Mouse (Mus musculus) midbrain, embryonic 10.5 days (tissue): ENCODE measurements around the gene Gm21149. TPM values are rescaled to one million over a fixed set of nuclear protein-coding genes. Genes with fewer than 3 reads are reported as not detected.
"Not testable (repeated sequence)": the region's sequence is repeated elsewhere in the genome, so short reads cannot be mapped to it uniquely, and the experiment has no call there.

Experiments
- DNase-seq: peaks from one replicate; pipeline ENCODE4 v3.0.0-alpha.2; 2017; ENCODE audit warnings: low spot score
- H3K27ac ChIP-seq: fragments of 300-500 bp; sonication (generic); replicated peaks from 2 replicates; pipeline ENCODE4 v1.5.1; 2016; ENCODE audit warnings: mild to moderate bottlenecking
- H3K27me3 ChIP-seq: fragments of 300-500 bp; sonication (generic); 2 replicates; pipeline ENCODE4 v1.6.1; 2016; ENCODE audit warnings: low read depth, mild to moderate bottlenecking; ENCODE audit not compliant: poor library complexity, severe bottlenecking
- H3K36me3 ChIP-seq: fragments of 300-500 bp; sonication (generic); 2 replicates; pipeline ENCODE4 v1.6.1; 2016; ENCODE audit warnings: mild to moderate bottlenecking, moderate library complexity
- H3K4me1 ChIP-seq: fragments of 300-500 bp; sonication (generic); 2 replicates; pipeline ENCODE4 v1.6.1; 2016
- H3K4me3 ChIP-seq: fragments of 300-500 bp; sonication (generic); 2 replicates; pipeline ENCODE4 v1.5.1; 2016; ENCODE audit warnings: mild to moderate bottlenecking, moderate library complexity
- H3K9me3 ChIP-seq: fragments of 300-500 bp; sonication (generic); replicated peaks from 2 replicates; pipeline ENCODE4 v1.6.1; 2016; ENCODE audit warnings: mild to moderate bottlenecking
- WGBS: fragments of 180-500 bp; shearing (Covaris S2); methylation state at CpG from one replicate; pipeline ENCODE4 v1.1.7; 2016; 5-methylcytosine and 5-hydroxymethylcytosine counted together
- polyA plus RNA-seq: library from polyadenylated mRNA; unstranded; fragments of >200 nt; fragmentation: Nextera tagmentation; extraction: Ambion mirVana; gene quantifications from 2 replicates; pipeline ENCODE4 v1.2.1, GENCODE M21; 2016

Gm21149 gene
- not detected in 2 replicates for polyA plus RNA-seq

DNA sequence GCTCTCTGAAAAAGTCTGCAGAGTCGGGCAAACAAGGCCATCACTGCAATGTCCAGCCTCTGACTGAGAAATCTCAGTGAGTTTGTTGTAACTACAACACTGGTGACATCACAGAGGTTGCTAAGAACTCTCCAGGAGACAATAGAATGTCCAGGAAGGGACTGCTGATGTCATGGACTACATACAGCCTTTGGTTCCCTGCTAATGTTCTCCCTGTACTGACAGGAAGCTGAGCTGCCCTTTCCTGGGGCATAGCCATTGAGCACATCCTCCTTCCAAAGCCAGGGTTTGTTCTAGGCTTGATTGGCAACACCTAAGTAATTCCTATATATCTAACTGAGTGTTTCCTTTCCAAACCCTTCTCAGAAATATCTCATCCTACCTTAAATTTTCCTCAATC is at the start of gene Gm21149:
Gene Gm21149 (minus strand): TSS at position 101 of the 400 bp plus-strand sequence.
- not testable (repeated sequence) for H3K27ac ChIP-seq, H3K36me3 ChIP-seq, H3K27me3 ChIP-seq, H3K4me3 ChIP-seq, H3K4me1 ChIP-seq, DNase-seq
- WGBS: 73% methylated on average over 1 of the region's 1 CpGs
- peaks cover 37% of the 10 kb centered on the region for H3K9me3 ChIP-seq

DNA sequence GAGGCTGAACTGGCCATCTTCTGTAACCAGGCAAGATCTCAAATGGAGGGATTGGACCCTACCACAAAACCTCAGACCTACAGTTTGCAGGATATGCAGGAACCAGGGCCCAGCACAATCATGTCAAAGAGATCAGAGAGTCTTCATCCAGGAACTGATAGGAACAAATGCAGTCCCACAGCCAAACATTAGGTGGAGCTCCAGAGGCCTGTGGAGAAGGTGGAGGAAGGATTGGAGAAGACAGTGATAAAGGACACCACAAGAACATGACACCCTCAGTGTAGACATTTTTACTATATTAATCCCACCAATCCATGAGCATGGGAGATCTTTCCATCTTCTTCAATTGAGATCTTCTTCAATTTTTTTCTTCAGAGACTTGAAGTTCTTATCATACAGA is 46.1 kb upstream of the Gm21149 start:
- H3K4me3 ChIP-seq, H3K27ac ChIP-seq, H3K27me3 ChIP-seq, H3K4me1 ChIP-seq, H3K36me3 ChIP-seq, DNase-seq: not testable (repeated sequence)
- H3K9me3 ChIP-seq: peaks cover 41% of the 10 kb centered on the region

DNA sequence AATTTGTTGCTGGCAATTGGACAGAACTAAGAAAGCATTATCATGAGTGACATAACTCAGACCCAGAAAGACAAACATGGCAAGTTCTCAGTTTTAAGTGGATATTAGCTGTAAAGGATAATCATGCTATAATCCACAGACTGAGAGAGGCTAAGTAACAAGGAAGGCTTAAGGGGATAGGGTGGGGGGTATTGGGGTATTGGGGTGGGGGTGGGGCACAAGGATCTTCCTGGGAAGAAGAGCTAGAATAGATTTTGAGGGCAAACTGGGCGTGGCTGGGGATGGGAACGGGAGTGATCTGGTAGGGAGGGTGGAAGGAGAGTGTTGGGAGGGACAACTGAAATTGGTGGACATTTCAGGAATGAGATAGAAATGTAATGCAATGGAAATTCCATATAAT is 45.7 kb upstream of the Gm21149 start:
- H3K9me3 ChIP-seq: peaks cover 36% of the 10 kb centered on the region
- not testable (repeated sequence) for H3K36me3 ChIP-seq, H3K4me1 ChIP-seq, DNase-seq, H3K27ac ChIP-seq, H3K4me3 ChIP-seq, H3K27me3 ChIP-seq
- 33% methylated on average over 2 of the region's 2 CpGs for WGBS

DNA sequence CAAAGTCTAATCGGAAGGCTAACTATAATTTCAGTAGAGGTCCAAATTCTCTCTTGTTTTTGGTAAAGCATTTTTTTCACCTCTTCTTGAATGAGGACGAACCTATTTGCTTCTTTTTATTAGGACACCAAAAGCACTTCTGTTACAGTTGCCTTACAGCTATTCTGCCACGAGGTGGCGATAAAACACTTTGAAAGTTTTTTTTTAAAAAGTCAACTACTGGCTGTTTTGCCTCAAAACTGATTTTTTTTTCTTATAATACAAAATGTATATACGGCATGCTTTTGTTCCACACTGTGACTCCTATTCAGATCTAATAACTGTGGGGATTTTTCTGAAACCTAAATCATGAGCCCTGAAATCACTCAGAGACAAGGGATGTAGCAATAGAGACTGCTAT is 44.1 kb upstream of the Gm21149 start:
- not testable (repeated sequence) for H3K36me3 ChIP-seq, H3K4me1 ChIP-seq, H3K4me3 ChIP-seq, H3K27me3 ChIP-seq, DNase-seq, H3K27ac ChIP-seq
- WGBS: 19% methylated on average over 5 of the region's 5 CpGs
- peaks cover 22% of the 10 kb centered on the region for H3K9me3 ChIP-seq

DNA sequence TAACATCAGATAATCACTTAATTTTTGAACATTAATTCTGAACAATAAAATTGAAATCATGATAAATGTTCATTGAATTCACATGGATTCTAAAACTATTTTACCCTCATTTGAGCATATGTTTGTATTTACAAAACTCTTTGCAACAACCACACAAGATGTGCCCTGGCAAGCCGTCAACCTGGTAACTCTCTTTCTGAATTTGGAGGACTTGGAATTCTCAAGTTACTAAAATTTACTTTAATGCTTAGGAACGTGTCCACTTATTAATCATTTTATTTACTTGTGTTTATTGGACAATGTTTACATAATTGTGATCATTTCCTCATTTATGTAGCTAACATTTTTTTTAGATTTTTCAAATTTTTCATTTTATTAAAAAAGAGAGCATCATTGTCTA is 40.8 kb upstream of the Gm21149 start:
- not testable (repeated sequence) for H3K4me3 ChIP-seq, DNase-seq, H3K27ac ChIP-seq, H3K4me1 ChIP-seq, H3K27me3 ChIP-seq, H3K36me3 ChIP-seq
- WGBS: 79% methylated on average over 2 of the region's 2 CpGs
- H3K9me3 ChIP-seq: peaks cover 32% of the 10 kb centered on the region

DNA sequence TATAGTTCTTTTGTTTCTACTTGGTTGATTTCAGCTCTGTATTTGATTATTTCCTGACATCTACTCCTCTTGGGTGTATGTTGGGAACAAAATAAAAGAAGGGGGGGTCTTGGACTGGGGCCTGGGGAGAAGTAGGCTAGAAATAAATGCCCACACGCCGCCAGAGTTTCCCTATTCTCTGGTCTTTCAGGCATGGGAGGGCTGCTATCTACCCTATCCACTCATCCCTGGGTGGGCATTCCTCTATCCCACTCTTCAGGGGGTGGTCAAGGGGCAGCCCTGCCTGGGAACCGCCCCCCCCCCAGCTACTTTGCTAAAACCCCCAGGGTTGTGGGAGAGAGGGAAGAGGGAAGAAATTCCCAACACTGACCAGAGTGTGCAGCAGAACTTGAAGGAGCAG is 35.9 kb upstream of the Gm21149 start:
- 66% methylated on average over 3 of the region's 3 CpGs for WGBS

DNA sequence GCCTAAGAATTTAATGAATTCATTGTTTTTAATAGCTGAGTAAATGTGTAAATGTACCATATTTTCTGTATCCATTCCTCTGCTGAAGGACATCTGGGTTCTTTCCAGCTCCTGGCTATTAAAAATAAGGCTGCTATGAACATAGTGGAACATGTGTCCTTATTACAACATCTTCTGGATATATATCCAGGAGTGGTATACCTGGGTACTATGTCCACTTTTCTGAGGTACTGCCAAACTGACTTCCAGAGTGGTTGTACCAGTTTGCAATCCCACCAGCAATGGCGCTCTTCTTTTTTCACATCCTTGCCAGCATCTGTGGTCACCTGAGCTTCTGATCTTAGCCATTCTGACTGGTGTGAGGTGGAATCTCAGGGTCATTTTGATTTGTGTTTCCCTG is 33.6 kb upstream of the Gm21149 start:
- 80% methylated on average over 1 of the region's 1 CpGs for WGBS
- not testable (repeated sequence) for H3K4me3 ChIP-seq, H3K36me3 ChIP-seq, DNase-seq, H3K27me3 ChIP-seq, H3K4me1 ChIP-seq, H3K27ac ChIP-seq
- H3K9me3 ChIP-seq: peaks cover 70% of the 10 kb centered on the region

More for the DNA sequence above, 35.9 kb upstream of the Gm21149 start:
- not testable (repeated sequence) for DNase-seq, H3K27ac ChIP-seq, H3K27me3 ChIP-seq, H3K4me1 ChIP-seq, H3K4me3 ChIP-seq, H3K36me3 ChIP-seq
- H3K9me3 ChIP-seq: peaks cover 58% of the 10 kb centered on the region

DNA sequence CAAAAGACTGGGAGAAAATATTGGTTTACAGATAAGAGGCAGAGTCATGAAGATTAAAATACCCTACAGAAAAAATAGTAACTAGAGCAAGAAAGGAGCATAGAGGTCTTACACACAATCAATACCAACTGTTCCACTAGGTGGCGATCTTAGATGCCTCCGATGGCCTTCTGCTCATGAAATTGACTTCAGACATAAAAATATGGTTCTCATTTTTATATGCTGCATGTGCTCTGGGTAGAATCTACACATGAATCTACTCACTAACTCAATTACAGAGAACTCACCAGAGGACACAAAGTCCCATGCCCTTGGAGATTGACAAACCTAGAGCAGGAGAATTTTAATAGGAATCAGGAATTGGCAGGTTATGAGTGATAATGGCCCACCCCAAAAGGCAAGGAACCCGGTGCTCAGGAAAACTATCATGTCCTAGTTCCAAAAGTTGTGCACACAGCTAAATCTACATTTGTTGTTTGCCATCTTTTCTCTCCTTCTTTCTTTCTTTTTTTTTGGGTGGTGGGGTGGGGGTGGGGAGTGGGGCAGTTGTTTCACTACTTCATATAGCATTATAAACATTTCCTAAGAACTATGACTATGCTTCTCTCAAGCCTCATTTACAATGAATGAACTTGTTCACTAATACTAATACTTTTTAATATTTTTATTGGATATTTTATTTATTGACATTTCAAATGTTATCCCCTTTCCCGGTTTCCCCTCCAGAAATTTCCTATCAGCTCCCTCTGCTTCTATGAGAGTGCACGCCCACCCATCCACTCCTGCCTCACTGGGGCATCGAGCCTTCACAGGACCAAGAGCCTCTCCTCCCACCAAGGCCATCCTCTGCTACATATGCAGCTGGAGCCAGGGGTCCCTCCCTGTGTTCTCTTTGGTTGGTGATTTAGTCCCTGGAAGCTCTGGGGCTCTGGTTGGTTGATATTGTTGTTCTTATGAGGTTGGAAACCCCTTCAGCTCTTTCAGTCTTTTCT is 32.4 kb upstream of the Gm21149 start:
- peaks cover 68% of the 10 kb centered on the region for H3K9me3 ChIP-seq
- H3K4me1 ChIP-seq, H3K27ac ChIP-seq, H3K27me3 ChIP-seq, H3K36me3 ChIP-seq, H3K4me3 ChIP-seq, DNase-seq: not testable (repeated sequence)
- WGBS: 71% methylated on average over 6 of the region's 6 CpGs

DNA sequence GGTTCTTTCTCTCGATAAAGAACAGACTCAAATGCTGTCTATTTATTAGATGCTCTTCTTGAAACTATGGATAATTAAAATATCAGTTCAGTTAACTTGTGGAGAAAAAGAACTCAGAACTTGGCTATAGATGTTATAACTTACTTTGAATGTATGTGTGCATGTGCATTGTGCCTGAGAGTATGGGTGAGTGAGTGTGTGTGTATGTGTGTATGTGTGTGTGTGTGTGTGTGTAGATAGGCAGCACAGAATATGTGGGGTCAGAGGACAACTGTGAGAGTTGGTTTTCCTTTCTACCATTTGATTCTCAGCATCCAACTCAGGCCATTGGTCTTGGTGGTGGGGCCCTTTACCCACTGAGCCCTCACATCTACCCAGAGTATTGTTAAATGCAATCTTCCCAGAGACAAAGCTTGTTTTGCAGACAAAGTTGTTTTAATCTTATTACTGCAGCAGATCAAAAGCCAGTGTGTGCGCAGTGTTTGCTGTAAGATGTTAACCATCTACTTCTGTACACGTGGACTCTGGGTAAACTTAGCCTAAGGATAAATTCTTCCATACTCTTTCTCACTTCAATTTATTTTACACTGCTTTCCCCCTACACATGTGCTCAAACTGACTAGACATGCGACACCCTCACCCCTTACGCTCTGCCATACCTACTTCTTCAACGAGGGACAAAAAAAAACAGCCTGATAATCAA is 31.6 kb upstream of the Gm21149 start:
- H3K27me3 ChIP-seq, H3K4me3 ChIP-seq: not testable (repeated sequence)

DNA sequence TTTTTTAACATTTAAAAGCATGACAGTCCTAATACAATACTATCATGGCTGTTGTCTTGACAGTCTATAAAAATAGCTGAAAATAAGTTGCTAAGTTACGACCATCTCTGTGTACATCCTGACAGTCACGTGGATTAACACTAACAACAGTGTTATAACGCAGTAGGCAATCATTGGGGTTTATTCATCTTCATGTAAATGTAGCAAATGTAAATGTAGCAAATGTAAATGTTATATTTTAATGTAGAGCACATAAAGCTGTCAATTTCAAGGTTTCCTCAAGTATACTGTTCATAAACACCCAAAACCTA is 30.9 kb upstream of the Gm21149 start:
- Histone ChIP-seq H3K27ac (no peak overlapping the region), H3K4me1 (no peaks in the 10 kb centered on the region), H3K27me3 (no peaks in the 10 kb centered on the region), H3K9me3 (peaks cover 70% of the 10 kb centered on the region), H3K4me3 (no peak overlapping the region), H3K36me3 (no peaks in the 10 kb centered on the region)
- WGBS: 72% methylated on average over 3 of the region's 3 CpGs
- DNase-seq: no peak

More for the DNA sequence above, 31.6 kb upstream of the Gm21149 start:
- not testable (repeated sequence) for DNase-seq, H3K36me3 ChIP-seq, H3K4me1 ChIP-seq, H3K27ac ChIP-seq
- peaks cover 69% of the 10 kb centered on the region for H3K9me3 ChIP-seq
- 65% methylated on average over 6 of the region's 6 CpGs for WGBS

DNA sequence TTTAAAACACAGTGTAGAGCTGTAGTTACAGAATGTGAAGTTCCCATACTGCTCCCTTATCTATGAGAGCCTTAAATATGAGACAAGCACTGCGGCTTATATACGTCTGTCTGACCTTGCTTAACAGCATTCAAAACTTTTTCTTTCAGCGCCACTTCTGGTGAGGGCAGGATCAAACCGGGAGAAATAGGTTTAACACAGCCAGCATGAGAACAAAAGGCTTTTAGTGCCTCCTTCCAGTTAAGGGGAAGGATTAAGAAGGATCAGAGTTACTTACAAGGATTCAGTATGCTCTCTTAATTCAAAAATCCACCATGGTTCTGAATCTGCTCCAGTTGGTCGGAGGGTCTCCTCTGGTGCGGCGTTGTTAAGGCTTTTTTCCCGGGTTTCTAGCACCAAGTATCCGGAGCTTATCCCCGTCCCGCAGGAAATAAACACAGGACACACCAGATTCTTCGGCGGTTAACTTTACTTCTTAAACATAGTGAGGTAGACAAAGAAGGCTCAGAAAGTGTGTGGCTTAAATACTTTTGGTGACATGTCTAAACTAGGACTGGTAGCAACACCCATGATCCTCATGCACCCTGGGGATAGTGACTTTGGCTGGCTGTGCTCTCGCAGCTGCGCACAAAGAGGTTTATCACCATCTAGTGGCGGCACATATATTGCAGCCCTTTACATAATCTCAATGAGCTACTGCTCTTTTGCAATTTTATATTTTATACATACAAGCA is 30.4 kb upstream of the Gm21149 start:
- Histone ChIP-seq H3K4me3 (no peak overlapping the region), H3K36me3 (no peaks in the 10 kb centered on the region), H3K27me3 (no peaks in the 10 kb centered on the region), H3K27ac (no peak overlapping the region), H3K4me1 (no peaks in the 10 kb centered on the region), H3K9me3 (peaks cover 65% of the 10 kb centered on the region)
- DNase-seq: peak; percentile 42
- 46% methylated on average over 16 of the region's 16 CpGs for WGBS

DNA sequence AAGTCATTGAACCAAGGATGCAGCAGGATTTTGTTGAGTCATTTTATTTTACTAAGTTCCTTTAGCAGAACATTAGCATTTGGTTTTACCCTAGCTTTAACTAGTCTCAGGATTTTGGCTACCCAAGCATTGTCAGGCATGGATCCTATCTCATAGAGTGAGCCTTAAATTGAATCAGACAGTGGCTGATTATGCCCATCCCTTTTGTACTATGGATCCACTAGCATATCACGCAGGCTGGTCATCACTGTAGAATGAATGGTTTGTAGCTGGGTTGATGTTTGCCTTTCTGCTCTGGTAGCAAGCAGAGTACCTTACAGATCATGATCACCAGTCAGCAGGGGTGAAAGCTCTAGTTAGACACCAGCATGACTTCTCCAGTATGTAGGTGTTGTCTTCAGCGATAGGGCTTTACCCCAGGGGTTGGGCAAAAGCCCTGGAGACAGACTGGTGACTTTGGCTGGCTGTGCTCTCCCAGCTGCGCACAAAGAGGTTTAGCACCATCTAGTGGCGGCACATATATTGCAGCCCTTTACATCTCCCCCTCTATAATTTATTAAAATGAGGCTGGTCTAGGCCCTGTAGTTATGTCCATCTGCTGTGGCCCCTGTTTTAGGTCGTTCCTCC is 22.6 kb upstream of the Gm21149 start:
- H3K27me3 ChIP-seq, DNase-seq, H3K36me3 ChIP-seq, H3K4me3 ChIP-seq, H3K4me1 ChIP-seq, H3K27ac ChIP-seq: not testable (repeated sequence)
- 39% methylated on average over 5 of the region's 5 CpGs for WGBS
- H3K9me3 ChIP-seq: peaks cover 65% of the 10 kb centered on the region
